Mouse (Mus musculus): ENCODE results near the gene Lce1b.
"Not testable (repeated sequence)": the region's sequence is repeated elsewhere in the genome, so short reads cannot be mapped to it uniquely, and the experiment has no call there.

Gene Lce1b

GRCm38 (mm10) chr3:92656826-92657225, at the start of gene Lce1b:
Lce1b (minus strand) TSS chr3:92656926.
- in situ Hi-C loops (cut with MboI, MseI), result no loop called here

GRCm38 (mm10) chr3:92694613-92695012, 37.9 kb upstream of the Lce1b start:
- in situ Hi-C loops (cut with MboI, MseI), result no loop called here

DNA sequence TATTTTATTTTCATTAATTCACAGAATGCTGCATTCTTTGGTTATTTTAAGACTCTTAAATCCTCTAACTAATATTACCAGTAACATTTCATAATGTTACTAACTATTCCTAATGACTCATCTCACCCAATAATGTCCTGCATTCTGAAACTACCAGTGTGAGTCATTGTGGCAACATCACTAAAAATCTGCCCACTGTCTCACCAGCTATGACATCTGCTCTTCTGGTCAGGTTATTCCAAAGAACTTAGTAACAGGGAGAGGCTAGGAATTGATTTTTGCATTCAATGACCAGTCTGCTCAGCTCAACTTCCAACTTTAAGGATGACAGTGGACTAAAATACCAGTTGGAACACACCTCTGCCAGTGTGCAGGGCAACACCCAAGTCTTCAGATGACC, 35.0 kb upstream of the Lce1b start:
- in situ Hi-C loops (cut with MboI, MseI), result no loop called here

GRCm38 (mm10) chr3:92689154-92689553, 32.4 kb upstream of the Lce1b start:
- in situ Hi-C loops (cut with MboI, MseI), result not testable (repeated sequence)

DNA sequence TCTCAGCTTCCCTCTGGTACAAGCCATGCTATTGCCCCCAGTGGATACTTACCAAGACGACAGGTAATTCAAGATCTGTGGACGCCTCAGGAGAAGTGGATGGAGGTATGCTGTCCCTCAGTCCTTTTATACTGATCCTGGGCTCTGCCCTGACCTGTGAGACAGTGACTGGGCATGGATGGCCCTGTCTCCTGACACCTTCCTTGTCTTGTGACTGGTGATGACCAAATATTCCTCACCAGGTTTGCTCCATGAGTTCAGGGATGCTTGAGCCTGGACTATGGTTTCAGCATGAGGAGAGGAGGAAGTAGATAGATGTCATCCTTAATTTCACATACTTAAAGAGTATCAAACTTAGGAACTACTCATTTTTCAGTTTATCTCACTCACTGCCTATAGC, 30.4 kb upstream of the Lce1b start, which contains the start of gene Lce1d:
TSS of gene Lce1d (minus strand) at position 101 of the 400 bp plus-strand sequence.
- in situ Hi-C loops (cut with MboI, MseI), result no loop called here

- in situ Hi-C loops (cut with MboI, MseI), result no loop called here
These were observed 22.2 kb upstream of the Lce1b start, which contains the start of gene Lce1c for GRCm38 (mm10) chr3:92678947-92679346. Lce1c (plus strand) TSS chr3:92679247.

DNA sequence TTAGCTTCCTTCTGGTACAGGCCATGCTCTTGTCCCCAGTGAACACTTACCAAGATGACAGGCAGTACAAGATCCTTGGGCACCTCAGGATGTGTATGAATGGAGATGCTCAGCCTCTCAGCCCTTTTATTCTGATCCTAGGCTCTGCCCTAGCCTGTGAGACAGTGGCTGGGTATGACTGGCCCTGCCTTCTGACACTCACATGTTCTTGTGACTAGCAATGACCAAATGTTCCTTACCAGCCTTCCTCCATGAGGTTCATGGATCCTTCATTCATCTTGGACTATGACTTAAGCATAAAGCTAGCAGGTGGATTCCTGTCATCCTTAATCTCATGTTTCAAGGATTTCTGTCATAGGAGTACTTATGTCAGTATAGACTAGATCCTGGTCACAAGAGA, 13.5 kb upstream of the Lce1b start, which contains the start of gene Lce1a2:
TSS of gene Lce1a2 (minus strand) at position 101 of the 400 bp plus-strand sequence.
- in situ Hi-C loops (cut with MboI, MseI), result no loop called here

GRCm38 (mm10) chr3:92648207-92648606, 8.5 kb downstream of the Lce1b start, which contains the start of gene Lce1a1:
Lce1a1 (minus strand) TSS chr3:92648307.
- in situ Hi-C loops (cut with MboI, MseI), result no loop called here

DNA sequence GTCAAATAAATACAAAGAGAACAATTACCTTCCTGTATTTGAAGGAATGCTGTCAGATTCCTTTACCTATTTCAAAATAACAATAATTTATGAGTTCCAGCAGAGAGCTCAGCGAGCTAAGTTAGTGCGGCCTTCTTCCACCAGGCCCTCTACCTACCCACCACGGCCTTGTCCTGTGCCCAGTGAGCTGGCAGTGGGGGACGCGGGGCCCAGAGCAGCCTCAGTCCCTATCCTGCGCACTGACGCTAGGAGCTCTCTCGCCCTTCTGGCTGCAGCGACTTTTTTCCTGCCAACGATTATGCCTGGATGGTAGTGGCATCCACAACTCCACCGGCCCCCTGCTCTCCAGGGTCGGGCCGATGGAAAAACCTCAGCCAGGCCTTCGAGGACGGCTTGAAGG, 16.9 kb downstream of the Lce1b start:
- in situ Hi-C loops (cut with MboI, MseI), result no loop called here

DNA sequence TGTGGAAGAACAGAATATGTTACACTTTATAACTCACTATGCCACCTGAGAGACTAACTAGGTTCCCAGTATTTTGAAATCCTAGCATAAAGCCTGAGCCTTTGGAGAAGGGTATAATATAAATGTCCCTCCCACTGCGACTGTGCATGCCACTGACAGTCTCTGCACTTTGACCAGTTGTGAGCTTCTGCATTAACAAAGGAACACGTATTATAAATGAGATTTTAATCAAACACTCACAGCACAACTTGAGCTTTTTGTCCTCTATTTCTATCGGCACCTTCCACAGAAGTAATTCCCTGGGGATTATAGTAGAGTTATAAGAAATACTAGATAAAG, 18.1 kb downstream of the Lce1b start:
- in situ Hi-C loops (cut with MboI, MseI), result no loop called here

- in situ Hi-C loops (cut with MboI, MseI), result no loop called here
These were observed 18.7 kb downstream of the Lce1b start for GRCm38 (mm10) chr3:92637745-92638652.

GRCm38 (mm10) chr3:92621560-92621959, 35.2 kb downstream of the Lce1b start, which contains the start of gene Lce6a:
Lce6a (minus strand) TSS chr3:92621660.
- in situ Hi-C loops (cut with MboI, MseI), result loop anchor here in 1 of 2 experiments (25.0 kb wide), 1 partner anchor 959 kb away; no protein-coding TSS in a partner anchor

GRCm38 (mm10) chr3:92609804-92610203, 46.9 kb downstream of the Lce1b start:
- in situ Hi-C loops (cut with MboI, MseI), result loop anchor here in 1 of 2 experiments (25.0 kb wide), 1 partner anchor 948 kb away; no protein-coding TSS in a partner anchor

DNA sequence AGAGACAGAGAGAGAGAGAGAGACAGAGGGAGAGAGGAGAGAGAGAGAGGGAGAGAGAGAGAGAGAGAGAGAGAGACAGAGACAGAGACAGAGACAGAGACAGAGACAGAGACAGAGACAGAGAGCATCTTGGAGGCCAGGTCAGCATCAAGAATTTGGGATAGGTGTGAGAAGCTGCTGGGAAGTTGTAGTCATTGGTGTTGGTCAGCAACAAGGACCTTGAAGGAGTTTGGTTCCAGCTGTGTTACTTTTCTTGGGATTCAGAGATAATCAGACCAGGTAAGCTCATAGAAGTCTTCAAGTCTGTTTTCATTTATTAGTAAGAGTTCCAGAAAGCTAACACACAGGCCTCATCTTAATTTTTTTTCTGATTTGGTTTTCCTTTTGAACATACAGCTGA, 49.3 kb downstream of the Lce1b start, which contains the start of gene 2210017I01Rik:
TSS of gene 2210017I01Rik (minus strand) at position 101 of the 400 bp plus-strand sequence.
- in situ Hi-C loops (cut with MboI, MseI), result loop anchor here in 1 of 2 experiments (25.0 kb wide), 1 partner anchor 945 kb away; no protein-coding TSS in a partner anchor

Measured in T-helper 17 cell (primary cell).